Mouse (Mus musculus) effector memory CD4-positive, alpha-beta T cell, adult 5 months (primary cell): ENCODE data around the gene Mrgpra2b. TPM values are rescaled to one million over a fixed set of nuclear protein-coding genes. Genes with fewer than 3 reads are reported as not detected.

Experiments used
- polyA plus RNA-seq: library from polyadenylated mRNA; unstranded; fragments of 100-300 nt; shearing (Covaris generic); gene quantifications from one replicate; pipeline ENCODE4 v1.2.1, GENCODE M21; 2017

Mrgpra2b gene
- not detected for polyA plus RNA-seq

DNA sequence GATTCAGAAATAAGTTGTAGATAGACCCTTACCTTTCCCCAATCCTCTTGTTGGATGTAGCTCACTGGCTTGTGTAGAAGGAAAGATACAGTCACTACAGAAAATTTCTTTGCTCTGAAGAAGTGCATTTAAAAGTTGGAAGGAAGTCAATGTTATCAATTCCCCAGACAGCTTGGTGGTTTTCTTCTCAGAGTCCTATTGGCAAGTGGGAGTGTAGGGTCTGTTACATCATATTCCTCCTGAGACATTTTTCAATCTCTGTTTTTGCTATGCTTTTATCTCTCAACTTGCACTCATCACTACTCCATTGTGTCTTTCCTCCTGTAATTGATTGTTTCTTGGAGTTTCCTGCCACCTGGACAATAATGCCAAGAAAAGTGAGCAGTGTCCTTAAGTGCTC lies at the start of gene Mrgpra2b:
Gene Mrgpra2b (minus strand): TSS at position 101 of the 400 bp plus-strand sequence.

GRCm38 (mm10) chr7:47452015-47452414 lies 76.6 kb downstream of the Mrgpra2b start, which contains the start of gene Mrgpra2a:
TSS of gene Mrgpra2a (minus strand) at chr7:47452139.

Other genes starting within 250 kb of the Mrgpra2b start
- not detected for gene Mrgpra1, start 174.6 kb downstream of the Mrgpra2b start, polyA plus RNA-seq
- not detected for gene Mrgpra2a, start 76.7 kb downstream of the Mrgpra2b start, polyA plus RNA-seq
- gene Mrgpra3, start 72.5 kb upstream of the Mrgpra2b start, polyA plus RNA-seq, result not detected